Mouse (Mus musculus) ES-Bruce4 (cell line): Measurements from ENCODE around the gene AL607142.1. TPM values are rescaled to one million over a fixed set of nuclear protein-coding genes. Genes with fewer than 3 reads are reported as not detected.

Source experiments
- H3K27ac ChIP-seq: 2 replicates; pipeline ENCODE4 v1.5.1; 2012; ENCODE audit warnings: low read length, inconsistent platforms; ENCODE audit not compliant: insufficient read depth
- H3K27me3 ChIP-seq: 2 replicates; pipeline ENCODE4 v1.6.1; 2012; ENCODE audit warnings: mild to moderate bottlenecking, low read length, inconsistent platforms; ENCODE audit not compliant: control insufficient read depth, poor library complexity, insufficient read depth, severe bottlenecking
- H3K36me3 ChIP-seq: 2 replicates; pipeline ENCODE4 v1.6.1; 2012; ENCODE audit warnings: inconsistent platforms, mild to moderate bottlenecking, low read length, moderate library complexity; ENCODE audit not compliant: control insufficient read depth, poor library complexity, insufficient read depth, severe bottlenecking
- H3K4me1 ChIP-seq: one replicate; pipeline ENCODE4 v1.8.1; 2011; ENCODE audit warnings: low read length; ENCODE audit not compliant: control insufficient read depth, insufficient read depth
- H3K4me3 ChIP-seq: 2 replicates; pipeline ENCODE4 v1.5.1; 2011; ENCODE audit warnings: low read depth, mild to moderate bottlenecking, low read length
- H3K9ac ChIP-seq: 2 replicates; pipeline ENCODE4 v1.6.1; 2012; ENCODE audit warnings: low read depth, mild to moderate bottlenecking, inconsistent platforms; ENCODE audit not compliant: poor library complexity, severe bottlenecking
- H3K9me3 ChIP-seq: replicated peaks from 2 replicates; pipeline ENCODE4 v1.6.1; 2012; ENCODE audit warnings: mild to moderate bottlenecking, low read length, inconsistent platforms; ENCODE audit not compliant: control insufficient read depth, poor library complexity, insufficient read depth, severe bottlenecking
- CTCF ChIP-seq: IDR thresholded peaks from one replicate; pipeline ENCODE4 v1.8.1; 2011; ENCODE audit warnings: low read depth, low read length
- EP300 ChIP-seq: IDR thresholded peaks from 2 replicates; pipeline ENCODE4 v1.6.1; 2011; ENCODE audit warnings: low read depth, low read length; ENCODE audit not compliant: insufficient read depth
- POLR2A ChIP-seq: IDR thresholded peaks from one replicate; pipeline ENCODE4 v1.8.1; 2011; ENCODE audit warnings: low read length; ENCODE audit not compliant: insufficient read depth
- polyA plus RNA-seq: library from polyadenylated mRNA; stranded (reverse); fragments of >200 nt; gene quantifications from 2 replicates; pipeline ENCODE4 v1.2.4, GENCODE M21; 2011; ENCODE audit warnings: low read depth; ENCODE audit not compliant: missing spikeins, insufficient read depth, insufficient read length

AL607142.1 gene
- polyA plus RNA-seq, 1 experiment: not detected

GRCm38 (mm10) chr4:120142905-120143304 lies 78.1 kb downstream of the AL607142.1 start:
- Histone ChIP-seq H3K9ac (no peak overlapping the region), H3K36me3 (no peaks in the 10 kb centered on the region), H3K27me3 (no peaks in the 10 kb centered on the region), H3K27ac (no peak overlapping the region), H3K4me3 (no peak overlapping the region), H3K9me3 (no peaks in the 10 kb centered on the region), H3K4me1 (no peaks in the 10 kb centered on the region)
- TF ChIP-seq CTCF (no peak), EP300 (no peak), POLR2A (no peak)

Other genes starting within 250 kb of the AL607142.1 start
- 0.42 TPM in 1 of 2 replicates, not detected in the other for gene Edn2, start 96.2 kb downstream of the AL607142.1 start, polyA plus RNA-seq
- 0.61 and 1.0 TPM in 2 replicates for gene Foxo6, start 222.4 kb downstream of the AL607142.1 start, polyA plus RNA-seq